Mouse (Mus musculus): ENCODE measurements at regions not wholly inside any gene's neighbourhood (a gene's known extent, or its start where the extent isn't known, plus 50 kb on each side); places are given as distances from the start of the nearest gene placed in this dataset.

- DNase-seq (ENCODE audit: low spot score) = no peak
Observed at GRCm38 (mm10) chr6:143487003-143487402, 320.0 kb downstream of the Etnk1 start.

- DNase-seq (ENCODE audit: low spot score) = no peak
Observed at GRCm38 (mm10) chr6:143490019-143490418, 323.0 kb downstream of the Etnk1 start.

- DNase-seq (ENCODE audit: low spot score) = no peak
Observed at GRCm38 (mm10) chr6:143491380-143491779, 324.4 kb downstream of the Etnk1 start.

- DNase-seq (ENCODE audit: low spot score) = no peak
Observed at GRCm38 (mm10) chr6:143493543-143493942, 326.5 kb downstream of the Etnk1 start.

- no peak for DNase-seq (ENCODE audit: low spot score)
Observed at GRCm38 (mm10) chr6:143494341-143494740, 327.3 kb downstream of the Etnk1 start.

- DNase-seq (ENCODE audit: low spot score) = no peak
Observed at GRCm38 (mm10) chr6:143494886-143495285, 327.9 kb downstream of the Etnk1 start.

GRCm38 (mm10) chr6:143498764-143499163 is 331.7 kb downstream of the Etnk1 start:
- DNase-seq (ENCODE audit: low spot score) = no peak

- no peak for DNase-seq (ENCODE audit: low spot score)
Observed at GRCm38 (mm10) chr6:143499259-143500043, 332.4 kb downstream of the Etnk1 start.

GRCm38 (mm10) chr6:143502803-143503202 is 335.8 kb downstream of the Etnk1 start:
- DNase-seq (ENCODE audit: low spot score) = no peak

- no peak for DNase-seq (ENCODE audit: low spot score)
Observed at GRCm38 (mm10) chr6:143503953-143504352, 336.9 kb downstream of the Etnk1 start.

GRCm38 (mm10) chr6:143513459-143513858 is 346.4 kb downstream of the Etnk1 start:
- no peak for DNase-seq (ENCODE audit: low spot score)

GRCm38 (mm10) chr6:143515137-143515536 is 348.1 kb downstream of the Etnk1 start:
- DNase-seq (ENCODE audit: low spot score) = no peak

- no peak for DNase-seq (ENCODE audit: low spot score)
Observed at GRCm38 (mm10) chr6:143516746-143517145, 349.7 kb downstream of the Etnk1 start.

GRCm38 (mm10) chr6:143518476-143518875 is 351.5 kb downstream of the Etnk1 start:
- no peak for DNase-seq (ENCODE audit: low spot score)

GRCm38 (mm10) chr6:143519668-143520067 is 352.6 kb downstream of the Etnk1 start:
- no peak for DNase-seq (ENCODE audit: low spot score)

- DNase-seq (ENCODE audit: low spot score) = no peak
Observed at GRCm38 (mm10) chr6:143525092-143525491, 358.1 kb downstream of the Etnk1 start.

GRCm38 (mm10) chr6:143528898-143529297 is 361.9 kb downstream of the Etnk1 start:
- DNase-seq (ENCODE audit: low spot score) = no peak

- DNase-seq (ENCODE audit: low spot score) = no peak
Observed at GRCm38 (mm10) chr6:143530372-143531224, 363.6 kb downstream of the Etnk1 start.

GRCm38 (mm10) chr6:143531477-143531876 is 364.5 kb downstream of the Etnk1 start:
- DNase-seq (ENCODE audit: low spot score) = peak; percentile 10

- DNase-seq (ENCODE audit: low spot score) = no peak
Observed at GRCm38 (mm10) chr6:143532380-143532779, 365.4 kb downstream of the Etnk1 start.

- DNase-seq (ENCODE audit: low spot score) = no peak
Observed at GRCm38 (mm10) chr6:143535265-143535664, 368.2 kb downstream of the Etnk1 start.

- DNase-seq (ENCODE audit: low spot score) = no peak
Observed at GRCm38 (mm10) chr6:143535726-143536125, 368.7 kb downstream of the Etnk1 start.
